Mouse (Mus musculus): ENCODE data around the gene Cd9.

- no peak for TF ChIP-seq CTCF (IDR thresholded peaks at IDR 0.05)
- TF ChIP-seq POLR2A (IDR thresholded peaks at IDR 0.05; ENCODE audit: insufficient read depth, low read depth, low read length): no peak
These were observed 18.5 kb upstream of the Cd9 start for GRCm38 (mm10) chr6:125512950-125513596.
